Mouse (Mus musculus) T-helper 1 cell (primary cell): ENCODE data around the gene Ern1.
"Not testable (repeated sequence)": the region's sequence is repeated elsewhere in the genome, so short reads cannot be mapped to it uniquely, and the experiment has no call there.

Experiments used
- in situ Hi-C: fragments of 300-600 bp; cut with MboI, MseI; formaldehyde crosslinking; loops from one replicate; pipeline ENCODE4 v1.15.1; 2025; ENCODE audit warnings: high pct_unique_total_duplicates

Gene Ern1

DNA sequence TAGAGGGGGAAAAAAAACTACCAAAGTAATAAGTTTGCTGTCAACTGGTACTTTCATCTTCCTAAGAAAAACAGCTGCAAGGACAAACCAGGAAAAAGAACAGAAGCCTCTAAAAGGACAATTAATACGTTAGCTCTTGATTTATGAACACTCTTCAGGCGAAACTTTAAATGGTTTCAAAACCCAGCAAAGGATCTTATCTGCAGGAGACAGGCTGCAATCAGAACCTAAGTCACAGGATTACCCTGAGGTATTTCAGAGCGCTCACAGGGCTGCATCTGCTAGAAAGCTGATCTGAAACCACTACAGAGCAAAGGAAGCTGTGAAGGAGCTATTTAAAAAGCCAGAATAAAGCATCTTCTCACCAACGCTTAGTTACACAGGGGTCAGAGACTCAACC, 6.0 kb downstream of the Ern1 start:
- in situ Hi-C loops: no loop called here

DNA sequence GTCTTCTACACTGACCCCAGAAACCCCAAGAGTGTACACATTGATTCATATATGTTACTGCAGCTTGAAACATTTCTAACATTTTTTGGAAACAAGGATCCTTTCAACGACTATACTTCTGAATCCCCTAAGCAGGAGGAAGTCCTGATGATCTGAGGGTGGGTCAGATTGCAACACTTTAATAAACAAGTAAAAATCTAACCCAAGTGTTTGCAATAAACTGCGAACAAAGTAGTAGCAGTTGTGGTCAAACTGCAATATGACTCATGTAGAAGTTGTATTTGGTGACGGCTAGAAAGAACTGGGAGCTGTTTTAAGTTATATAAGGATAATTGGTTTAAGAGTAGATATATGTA, 7.1 kb downstream of the Ern1 start:
- in situ Hi-C loops: no loop called here

DNA sequence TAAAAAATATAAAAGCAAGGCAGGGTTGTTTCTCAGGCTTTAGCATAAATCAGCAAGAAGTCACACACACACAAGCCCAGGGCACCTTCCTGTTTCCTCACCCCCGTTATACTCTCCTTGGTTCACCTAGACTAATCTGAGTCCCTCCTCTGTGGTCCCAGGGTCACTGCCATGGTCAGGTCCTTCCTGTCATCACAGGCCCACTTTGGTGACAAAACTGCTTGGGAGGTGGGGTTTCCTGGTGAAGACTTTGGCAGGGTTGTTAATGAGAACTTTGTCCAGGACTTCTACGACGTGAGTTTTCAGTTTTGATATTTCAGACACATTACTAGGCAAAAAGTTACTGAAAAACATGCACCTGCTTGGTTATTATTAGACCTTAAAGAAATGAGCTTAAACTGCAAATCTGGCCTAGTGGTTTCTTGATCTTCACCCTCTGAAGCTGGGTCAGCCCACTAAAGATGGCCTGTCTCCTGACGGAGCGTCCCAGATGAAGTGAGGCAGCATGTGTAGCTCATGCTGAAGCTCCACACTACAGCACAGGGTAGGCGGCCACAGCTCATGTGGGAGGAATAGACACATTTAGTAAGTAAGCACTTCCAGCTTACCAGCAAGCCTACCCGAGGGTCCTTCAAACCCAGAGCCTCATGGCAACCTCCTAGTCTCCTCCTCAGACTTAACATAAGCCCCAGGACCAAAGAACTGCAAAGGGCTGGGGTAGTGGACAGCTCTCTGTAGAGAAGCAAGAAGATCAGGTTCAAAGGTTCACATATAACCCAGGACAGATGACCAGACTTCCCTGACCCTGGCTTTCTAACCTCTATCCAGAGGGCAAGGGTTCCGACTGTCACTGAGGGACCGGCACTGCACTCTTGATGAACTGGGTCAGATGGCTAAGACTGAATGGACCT, 7.8 kb downstream of the Ern1 start:
- in situ Hi-C loops: no loop called here

DNA sequence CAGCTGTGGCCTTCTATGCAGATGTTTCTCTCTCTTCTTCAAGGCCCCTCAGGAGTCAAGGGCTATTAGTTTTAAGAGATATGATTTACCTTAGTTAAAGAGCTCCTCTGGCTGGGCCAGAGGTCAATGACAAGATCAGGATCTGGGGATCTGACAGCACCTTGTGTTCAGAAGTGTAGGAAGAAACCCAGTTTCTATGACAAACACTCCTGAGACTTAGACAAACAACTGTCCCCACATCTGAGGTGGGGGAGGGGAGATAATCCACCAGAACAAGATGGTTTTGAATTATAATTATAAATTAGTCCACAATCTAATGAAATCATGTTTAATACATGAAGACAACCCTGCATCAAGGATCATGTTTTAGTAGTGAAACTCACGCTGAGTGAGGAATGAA, 8.9 kb downstream of the Ern1 start:
- in situ Hi-C loops: no loop called here

DNA sequence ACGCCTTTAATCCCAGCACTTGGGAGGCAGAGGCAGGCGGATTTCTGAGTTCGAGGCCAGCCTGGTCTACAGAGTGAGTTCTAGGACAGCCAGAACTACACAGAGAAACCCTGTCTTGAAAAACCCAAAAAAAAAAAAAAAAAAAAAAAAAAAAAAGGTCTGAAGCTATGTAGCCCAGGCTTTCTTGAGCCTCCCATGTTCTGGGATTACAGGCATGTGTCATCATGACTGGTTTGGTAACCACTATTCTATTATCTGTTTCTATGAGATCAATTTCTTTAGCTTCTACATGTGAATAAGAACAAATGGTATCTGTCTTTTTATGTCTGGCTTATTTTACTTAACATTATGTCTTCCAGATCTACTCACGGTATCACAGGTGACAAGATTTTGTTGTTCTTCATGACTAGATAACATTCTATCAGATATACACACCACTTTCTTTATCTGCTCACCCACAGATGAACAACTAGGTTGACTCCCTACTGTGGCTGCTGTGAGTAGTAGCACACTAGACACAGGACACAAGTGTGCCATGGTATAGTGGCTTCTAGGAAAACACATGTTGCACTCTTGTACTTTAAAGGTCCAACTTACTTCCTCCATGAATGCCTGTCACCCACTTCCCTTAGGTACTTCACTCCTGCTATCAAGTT, 10.0 kb downstream of the Ern1 start:
- in situ Hi-C loops: no loop called here

DNA sequence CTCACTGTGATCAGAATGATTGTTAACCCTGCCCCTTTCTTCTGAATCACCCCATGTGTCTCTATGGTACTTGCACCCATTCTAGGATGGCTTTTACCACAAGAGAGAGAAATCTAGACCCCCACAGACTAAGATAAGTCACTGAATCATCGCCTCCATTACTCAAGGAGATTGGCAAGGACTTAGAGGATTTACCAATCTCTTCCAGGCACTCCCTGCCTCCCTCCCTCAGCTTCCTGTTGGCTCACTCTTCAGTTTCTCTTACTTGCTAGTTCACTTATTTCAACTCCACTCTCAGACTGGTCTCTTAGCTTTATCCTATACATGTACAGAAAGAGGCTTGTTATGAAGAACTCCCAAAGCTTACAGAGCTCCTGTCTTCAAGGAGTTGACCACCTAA, 12.3 kb downstream of the Ern1 start:
- in situ Hi-C loops: no loop called here

DNA sequence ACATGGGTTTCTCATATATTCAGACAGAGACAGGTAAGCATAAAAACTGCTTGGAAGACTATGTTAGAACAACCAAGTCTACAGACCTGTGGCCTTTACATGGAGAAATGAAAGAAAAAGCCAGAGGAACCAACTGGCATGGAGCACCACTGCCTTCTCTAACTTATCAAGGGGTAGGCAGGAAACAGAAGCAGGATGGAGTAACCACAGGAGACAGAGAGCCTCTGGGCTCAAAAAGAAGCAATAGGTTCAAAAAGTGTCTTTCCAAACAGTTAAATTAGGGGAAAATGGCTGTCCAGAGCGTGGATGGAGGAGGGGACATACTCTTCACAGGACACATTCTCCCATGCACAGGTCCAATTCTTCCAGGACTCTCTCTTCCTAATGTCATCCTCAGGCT, 16.0 kb downstream of the Ern1 start:
- in situ Hi-C loops: no loop called here

DNA sequence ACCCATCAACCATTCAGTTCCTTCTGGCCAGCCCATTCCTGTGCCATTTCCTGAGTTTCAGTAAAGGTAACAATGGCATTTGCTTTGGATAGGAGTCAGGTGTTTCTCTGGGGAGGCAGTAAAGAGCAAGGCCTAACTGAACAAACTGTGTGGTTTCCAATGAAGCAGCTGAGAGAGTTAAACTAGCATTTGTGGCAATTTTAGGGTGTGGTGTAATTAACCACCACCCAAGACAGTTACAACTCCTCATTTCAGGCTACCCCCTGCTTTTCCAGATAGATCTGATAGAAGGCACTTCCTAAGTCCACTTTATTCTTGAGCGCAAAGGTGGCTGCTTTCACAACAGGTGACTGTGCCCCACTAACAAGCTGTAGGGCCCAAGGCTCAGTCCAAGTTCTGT, 19.1 kb downstream of the Ern1 start:
- in situ Hi-C loops: no loop called here

DNA sequence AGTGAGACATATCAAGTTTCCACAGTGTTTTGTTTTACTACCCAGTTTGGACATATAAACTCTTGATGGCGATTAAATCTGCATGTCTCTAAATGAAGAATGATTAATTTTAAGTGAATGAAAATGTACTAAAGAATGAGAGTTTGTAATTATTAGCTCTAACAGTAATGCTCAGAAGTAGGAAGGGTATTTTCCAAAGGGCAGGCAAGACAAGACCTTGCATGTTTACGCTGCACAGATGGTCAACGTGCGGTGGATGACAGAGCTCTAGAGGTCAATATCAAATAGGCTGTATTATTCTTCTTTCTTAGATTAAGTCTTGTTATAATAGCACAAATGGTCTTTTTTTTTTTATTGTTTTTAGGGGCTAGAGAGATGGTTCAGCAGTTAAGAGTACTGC, 21.7 kb downstream of the Ern1 start:
- in situ Hi-C loops: no loop called here

DNA sequence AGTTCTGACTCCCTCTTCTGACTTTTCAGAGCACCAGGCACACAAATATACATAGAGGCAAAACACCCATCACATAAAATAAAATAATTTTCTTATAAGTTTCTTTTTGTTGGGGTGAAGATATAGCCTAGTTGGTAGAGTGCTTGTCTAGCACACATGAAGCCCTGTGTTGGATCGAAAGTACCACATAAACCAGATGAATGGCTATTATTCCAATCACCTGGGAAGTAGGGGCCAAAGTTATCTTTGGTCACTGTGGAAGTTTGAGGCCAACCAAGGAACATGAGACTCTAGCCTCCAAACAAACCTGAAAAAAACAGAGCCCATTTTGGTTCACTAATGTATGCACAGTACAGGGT, 22.1 kb downstream of the Ern1 start:
- in situ Hi-C loops: no loop called here

DNA sequence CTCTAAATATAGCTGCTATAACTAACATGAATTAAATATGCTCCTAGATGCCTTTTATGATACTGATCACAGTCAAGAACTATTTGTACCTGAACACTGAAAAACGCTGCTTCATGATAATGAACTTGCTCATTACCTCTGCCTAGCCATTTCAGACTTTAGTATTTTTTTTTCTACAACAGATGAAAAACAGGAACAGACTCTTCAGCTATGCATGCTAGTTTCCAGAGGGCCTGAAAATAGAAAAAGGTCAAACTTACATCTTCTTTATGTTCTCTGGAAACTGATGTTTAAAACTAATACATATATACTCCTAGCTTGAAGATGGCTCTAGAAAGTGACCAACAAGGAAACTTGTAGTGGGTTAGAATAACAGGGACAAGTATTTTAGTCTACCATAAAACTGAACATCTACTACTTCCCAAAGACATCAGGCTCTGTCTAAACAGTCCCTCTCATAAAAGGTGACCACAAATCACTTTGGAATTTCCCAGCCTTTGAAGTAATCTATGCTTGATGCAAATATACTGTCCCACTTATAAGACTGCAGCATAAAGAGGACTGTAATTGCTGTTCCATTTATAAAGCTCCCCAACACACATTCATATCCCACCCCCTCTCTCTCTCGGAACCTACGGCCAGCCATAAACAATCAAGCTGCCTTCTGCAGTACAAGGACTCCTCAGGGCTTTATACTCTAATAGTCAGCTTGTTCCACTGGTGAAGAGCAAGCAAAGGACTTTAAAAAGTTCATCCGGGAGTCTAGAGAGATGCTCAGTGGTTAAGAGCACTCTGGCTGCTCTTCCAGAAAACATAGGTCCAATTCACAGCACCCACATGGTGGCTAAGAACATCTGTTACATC, 22.7 kb downstream of the Ern1 start:
- in situ Hi-C loops: no loop called here

DNA sequence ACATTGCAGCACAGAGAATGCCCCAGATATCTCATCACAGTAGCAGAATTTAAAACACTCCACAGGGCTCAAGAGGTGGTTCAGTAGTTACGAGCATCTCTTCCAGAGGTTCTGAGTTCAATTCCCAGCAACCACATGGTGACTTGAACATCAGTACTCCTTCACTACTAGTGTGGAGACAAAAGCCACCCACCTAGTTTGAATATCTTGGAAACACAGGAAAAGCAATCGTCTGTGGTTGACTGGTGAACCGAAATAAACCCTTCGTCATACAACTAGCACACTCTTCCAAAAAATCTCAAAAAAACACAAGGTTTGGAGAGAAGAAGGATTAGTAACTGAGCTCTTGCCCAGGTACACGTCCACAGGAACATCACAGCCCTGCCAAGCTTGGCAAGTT, 23.8 kb downstream of the Ern1 start:
- in situ Hi-C loops: no loop called here

DNA sequence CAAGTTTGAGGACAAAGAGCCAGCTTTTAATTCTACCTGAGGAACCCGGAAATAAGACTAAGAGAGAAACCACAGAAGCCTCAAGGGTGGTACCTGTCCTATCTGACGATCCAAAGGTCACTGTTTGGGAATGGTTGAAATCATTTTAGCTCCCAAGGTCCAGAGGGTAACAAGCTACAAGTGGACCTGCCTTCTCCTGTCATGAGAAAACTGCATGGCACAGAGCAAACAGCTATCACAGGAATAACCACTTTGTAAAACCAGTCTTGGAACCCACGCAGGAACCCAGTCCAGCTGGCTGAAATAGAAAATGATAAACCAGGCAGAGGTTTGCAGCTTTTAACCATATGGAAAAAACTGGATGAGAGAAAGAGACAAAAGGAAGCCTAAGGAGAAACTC, 25.3 kb downstream of the Ern1 start:
- in situ Hi-C loops: no loop called here

DNA sequence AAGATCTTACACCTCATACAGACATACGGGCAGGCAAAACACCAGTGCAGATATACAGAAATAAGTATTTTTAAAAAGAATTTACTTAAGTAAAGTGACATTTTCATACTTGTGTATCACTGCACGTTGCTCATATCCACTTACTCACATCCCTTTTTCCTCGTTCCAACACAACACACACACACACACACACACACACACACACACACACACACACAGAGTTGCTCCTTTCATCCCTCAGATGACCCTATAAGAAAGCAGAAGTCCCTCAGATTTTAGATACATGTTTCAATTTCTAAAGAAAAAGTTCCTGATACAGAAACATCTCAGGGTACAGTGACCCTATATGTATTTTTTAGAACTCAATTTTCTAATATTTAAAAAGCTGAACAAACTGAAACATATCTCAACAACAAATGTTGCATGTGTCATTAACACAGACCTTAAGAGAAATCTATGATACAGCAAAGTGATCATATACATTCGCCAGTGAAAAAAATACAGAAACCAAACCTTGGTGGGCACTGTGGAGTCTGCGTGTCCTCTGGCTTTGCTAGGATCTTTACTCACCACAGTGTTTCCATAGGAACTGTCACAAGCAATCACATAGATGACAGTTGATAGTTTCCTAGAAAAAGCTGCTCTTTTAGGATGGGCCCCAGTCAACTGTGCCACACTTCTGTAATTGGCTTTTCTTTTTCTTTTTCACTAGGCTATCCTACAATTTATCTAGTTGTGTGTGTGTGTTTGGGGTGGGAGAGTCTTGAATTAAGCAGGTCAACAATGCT, 26.3 kb downstream of the Ern1 start:
- in situ Hi-C loops: no loop called here

DNA sequence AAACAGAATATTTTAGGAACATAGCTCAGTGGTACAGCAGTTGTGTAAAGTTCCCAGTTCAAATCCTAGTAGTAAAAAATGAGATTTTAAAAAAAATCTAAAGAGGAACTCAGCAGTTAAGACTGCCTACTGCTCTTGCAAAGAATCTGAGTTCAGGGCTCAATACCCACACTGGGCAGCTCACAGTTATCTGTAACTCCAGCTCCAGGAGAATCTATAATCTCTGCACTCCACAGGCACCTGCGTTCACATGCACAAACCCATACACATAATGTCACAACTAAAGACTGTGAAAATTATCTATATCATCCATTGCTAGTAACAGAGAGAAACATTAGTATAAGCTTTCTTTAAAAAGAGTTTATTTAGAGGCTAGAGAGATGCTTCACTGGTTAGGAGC, 27.0 kb downstream of the Ern1 start:
- in situ Hi-C loops: no loop called here

DNA sequence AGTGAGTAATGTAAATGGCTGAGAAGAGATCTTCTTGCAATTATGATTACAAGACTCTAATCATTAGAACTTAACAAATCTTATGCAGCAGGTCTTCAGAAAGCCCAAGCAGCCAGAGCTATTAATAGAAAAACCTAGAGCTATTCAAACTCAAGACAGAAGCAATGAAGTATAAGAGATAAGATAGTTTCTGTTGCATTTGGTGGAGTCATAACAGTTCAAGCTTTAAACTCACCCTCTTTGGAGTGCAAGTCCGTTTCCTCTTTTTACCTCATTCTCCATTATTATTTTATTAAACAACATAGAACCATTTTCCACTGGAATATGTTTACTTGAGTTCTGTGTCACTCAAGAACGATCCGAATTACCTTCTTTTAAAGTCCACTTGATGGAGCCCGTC, 29.1 kb downstream of the Ern1 start:
- in situ Hi-C loops: no loop called here

DNA sequence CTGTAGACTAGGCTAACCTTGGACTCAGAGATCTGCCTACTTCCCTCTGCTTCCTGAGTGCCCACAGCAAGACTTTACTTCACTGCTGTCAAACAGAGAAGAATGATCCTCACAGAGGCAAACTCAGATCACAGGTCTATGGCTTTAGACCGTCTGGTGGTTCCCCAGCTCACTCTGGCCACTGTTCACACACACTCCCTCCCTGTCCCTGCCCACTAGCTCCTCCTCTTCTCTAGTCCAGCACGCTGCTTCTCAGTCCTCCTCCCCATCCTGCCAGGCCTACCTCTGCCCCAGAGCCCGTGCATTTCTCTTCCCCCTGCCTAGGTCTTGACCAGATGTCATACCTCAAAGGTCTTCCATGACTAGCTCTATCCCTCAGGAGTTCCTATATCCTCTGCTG, 44.0 kb downstream of the Ern1 start:
- in situ Hi-C loops: no loop called here

DNA sequence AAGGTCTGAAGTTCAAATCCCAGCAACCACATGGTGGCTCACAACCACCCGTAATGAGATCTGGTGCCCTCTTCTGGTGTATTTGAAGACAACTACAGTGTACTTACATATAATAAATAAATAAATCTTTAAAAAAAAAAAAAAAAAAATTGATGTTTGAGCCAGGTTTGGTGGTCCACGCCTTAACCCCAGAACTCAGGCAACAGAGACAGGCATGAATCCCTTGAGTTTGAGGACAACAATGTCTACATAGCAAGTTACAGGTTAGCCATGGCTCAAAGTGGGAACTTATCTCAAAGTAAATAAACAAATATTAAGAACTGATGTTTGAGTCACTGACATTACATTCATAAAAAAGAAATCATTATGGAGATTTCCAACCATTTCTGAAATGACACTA, 45.1 kb downstream of the Ern1 start:
- in situ Hi-C loops: not testable (repeated sequence)

DNA sequence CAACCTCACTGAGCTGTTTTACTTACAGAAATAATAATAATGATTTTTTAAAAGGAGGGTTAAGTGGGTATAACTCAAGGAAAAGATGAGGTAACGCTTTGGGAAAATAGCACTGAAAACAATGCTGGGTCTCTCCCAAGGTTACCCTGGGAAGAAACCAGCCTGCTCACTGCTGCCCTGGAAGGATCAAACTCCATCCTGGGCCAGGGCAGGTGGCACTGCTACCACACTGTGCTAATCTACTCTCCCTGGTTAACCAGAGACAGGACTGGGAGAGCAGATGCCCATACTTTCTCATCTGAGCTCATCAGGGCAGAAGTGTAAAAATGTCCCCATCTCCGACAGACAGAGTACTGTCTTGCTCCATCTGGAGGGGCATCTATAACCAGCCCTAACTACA, 47.3 kb downstream of the Ern1 start:
- in situ Hi-C loops: no loop called here

DNA sequence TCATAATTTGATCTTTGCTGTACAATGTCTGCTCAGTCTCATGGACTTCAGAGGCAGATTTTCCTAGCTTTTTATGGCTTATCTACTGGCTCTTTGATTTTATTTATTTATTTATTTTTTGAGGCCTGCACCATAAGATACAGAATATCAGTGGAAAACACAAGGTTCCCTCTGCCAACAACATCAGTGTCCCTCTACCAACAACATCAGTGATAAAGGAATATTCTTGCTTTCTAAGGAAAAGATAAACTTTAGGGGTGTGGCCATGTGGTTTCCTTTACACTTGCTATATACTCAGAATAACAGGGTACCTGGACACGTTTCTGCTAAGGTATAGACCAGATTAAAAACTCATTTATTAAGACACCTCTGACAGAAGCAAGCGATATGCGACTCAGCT, 48.3 kb downstream of the Ern1 start:
- in situ Hi-C loops: no loop called here

DNA sequence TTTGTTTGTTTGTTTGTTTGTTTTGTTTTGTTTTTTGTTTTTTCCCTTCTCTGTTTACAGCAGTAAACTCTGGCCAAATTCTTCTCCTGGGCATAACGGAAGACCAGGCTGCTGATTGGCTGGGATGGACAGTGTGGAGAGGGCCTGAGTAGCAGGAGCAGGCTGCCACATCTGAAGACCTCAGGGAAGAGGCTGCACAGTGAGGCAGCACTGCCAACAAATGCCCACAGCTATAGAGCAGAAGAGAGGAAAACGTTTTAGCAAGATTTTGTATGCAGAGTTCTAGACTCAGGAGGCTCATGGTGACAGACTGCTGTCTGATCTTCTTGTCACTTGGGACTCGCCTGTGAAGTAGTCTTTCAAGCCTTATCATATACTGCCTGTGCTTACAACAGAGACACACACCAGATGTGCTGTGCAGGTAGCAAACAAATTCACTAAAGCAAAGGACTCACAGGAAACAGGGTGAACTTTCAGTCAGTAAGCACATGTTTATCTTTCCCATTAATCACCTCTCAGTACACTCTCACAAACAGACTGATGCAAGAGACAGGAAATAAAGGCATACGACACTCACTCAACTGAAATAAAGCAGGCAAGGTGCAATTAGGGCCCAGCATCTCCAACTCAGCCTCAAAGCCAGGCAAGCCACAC, 49.0 kb downstream of the Ern1 start:
- in situ Hi-C loops: no loop called here
